Mouse (Mus musculus): ENCODE measurements around the gene Rapgef5. TPM values are rescaled to one million over a fixed set of nuclear protein-coding genes. Genes with fewer than 3 reads are reported as not detected.

Gene Rapgef5
- polyA plus RNA-seq, 1 experiment = 0.04 TPM

DNA sequence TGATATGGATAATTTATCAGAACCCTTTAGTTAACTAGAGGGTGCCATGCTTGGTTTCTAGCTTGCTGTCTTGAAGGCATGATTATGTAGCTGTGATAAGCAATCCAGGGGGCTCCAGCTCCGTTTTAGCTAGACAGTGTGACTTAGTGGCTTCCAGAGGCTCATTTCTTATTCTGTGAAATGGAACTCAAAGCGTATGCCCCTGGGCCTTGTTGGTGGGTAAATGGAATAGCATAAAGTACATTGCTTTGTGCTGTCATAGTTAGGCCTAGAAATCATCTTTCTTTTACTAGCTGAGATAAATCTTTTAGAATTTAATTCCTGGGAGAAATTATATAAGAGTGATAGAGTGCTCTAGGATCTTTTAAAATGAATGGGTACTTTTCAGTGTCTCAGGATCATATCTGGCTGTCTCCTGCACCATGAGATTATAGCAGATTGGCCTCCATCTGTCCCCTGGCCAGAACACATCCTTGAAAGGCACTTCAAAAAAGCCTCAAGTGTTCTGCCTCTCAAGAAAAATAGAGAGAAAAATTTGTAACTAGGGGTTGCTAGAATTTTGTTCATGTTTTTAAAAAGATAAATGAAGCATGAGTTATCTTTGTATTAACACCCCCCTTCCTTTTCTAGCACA lies 120.0 kb downstream of the Rapgef5 start:
- H3K79me3 ChIP-seq (ENCODE audit: low read depth) = no peaks in the 10 kb centered on the region
- H3K36me3 ChIP-seq (ENCODE audit: control insufficient read depth, insufficient read depth) = no peaks in the 10 kb centered on the region
- TF ChIP-seq FOSL1 (IDR thresholded peaks at IDR 0.05; ENCODE audit: insufficient read depth, low read length, poor library complexity, severe bottlenecking) (no peak), MAX (IDR thresholded peaks at IDR 0.05) (no peak), USF1 (IDR thresholded peaks at IDR 0.05; ENCODE audit: low read depth) (no peak), MYOG (IDR thresholded peaks at IDR 0.05; ENCODE audit: control insufficient read depth, extremely low read depth, insufficient read length) (no peak), MYOD1 (IDR thresholded peaks at IDR 0.05; ENCODE audit: control insufficient read depth, insufficient read length, low read depth) (no peak), CEBPB (IDR thresholded peaks at IDR 0.05; ENCODE audit: low read depth) (no peak), CTCF (IDR thresholded peaks at IDR 0.05; ENCODE audit: control insufficient read depth, insufficient read depth, insufficient read length) (no peak)

DNA sequence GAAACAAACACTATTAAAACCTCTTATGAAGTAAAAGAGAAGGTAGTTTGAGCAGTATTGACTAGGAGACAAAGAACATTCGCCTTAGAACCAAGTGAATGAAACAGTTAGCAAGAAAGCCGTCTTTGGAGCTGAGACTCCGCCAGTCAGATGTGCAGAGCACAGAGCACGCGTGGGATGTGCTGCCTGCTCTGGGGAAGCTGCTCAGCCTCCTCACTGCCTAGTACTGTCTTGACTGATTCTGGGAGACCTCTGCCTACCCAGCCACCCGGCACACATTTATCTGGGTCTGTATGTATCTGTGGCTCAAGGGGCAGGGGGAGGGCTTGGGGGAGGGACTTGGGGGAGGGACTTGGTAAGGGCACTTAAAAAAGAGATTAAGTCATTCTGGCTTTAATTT lies 120.7 kb downstream of the Rapgef5 start:
- no peaks in the 10 kb centered on the region for H3K79me2 ChIP-seq (ENCODE audit: control insufficient read depth, insufficient read depth)
- H3K36me3 ChIP-seq (ENCODE audit: control insufficient read depth, insufficient read depth) = no peaks in the 10 kb centered on the region
- TF ChIP-seq MAX (IDR thresholded peaks at IDR 0.05) (no peak), CEBPB (IDR thresholded peaks at IDR 0.05; ENCODE audit: low read depth) (no peak), MYOD1 (IDR thresholded peaks at IDR 0.05; ENCODE audit: control insufficient read depth, insufficient read length, low read depth) (no peak)
- no peaks in the 10 kb centered on the region for H3K27me3 ChIP-seq (ENCODE audit: control insufficient read depth, insufficient read depth, insufficient read length)
- H3K79me3 ChIP-seq (ENCODE audit: low read depth) = no peaks in the 10 kb centered on the region
- H3ac ChIP-seq (ENCODE audit: control insufficient read depth, insufficient read length, low read depth) = no peak overlapping the region
- H3K4me3 ChIP-seq (ENCODE audit: insufficient read depth, poor library complexity, severe bottlenecking) = no peak overlapping the region

More for the DNA sequence above, 120.0 kb downstream of the Rapgef5 start:
- Histone ChIP-seq H3K27me3 (ENCODE audit: control insufficient read depth, insufficient read depth, insufficient read length) (no peaks in the 10 kb centered on the region), H3K4me3 (ENCODE audit: insufficient read depth, poor library complexity, severe bottlenecking) (no peak overlapping the region), H3K79me2 (ENCODE audit: control insufficient read depth, insufficient read depth) (no peaks in the 10 kb centered on the region), H3ac (ENCODE audit: control insufficient read depth, insufficient read length, low read depth) (no peak overlapping the region)

DNA sequence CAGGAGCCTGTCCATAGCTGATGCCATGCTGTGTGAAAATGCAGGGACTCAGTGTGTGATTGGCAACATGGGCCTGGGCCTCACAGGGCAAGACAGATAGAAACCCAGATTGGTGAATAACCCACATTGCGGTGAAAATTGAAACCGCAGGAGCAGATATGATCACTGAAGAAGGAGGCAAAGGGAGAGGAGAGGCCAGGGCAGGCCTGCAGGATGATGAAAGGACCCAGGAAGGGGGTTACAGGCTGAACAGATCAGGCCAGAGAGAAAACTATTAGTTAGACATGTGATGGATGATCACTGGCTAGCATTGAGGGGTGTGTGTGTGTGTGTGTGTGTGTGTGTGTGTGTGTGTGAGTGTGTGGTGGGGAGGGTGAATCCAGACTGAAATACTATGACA lies 122.6 kb downstream of the Rapgef5 start:
- H3K27me3 ChIP-seq (ENCODE audit: control insufficient read depth, insufficient read depth, insufficient read length) = no peaks in the 10 kb centered on the region
- no peaks in the 10 kb centered on the region for H3K79me2 ChIP-seq (ENCODE audit: control insufficient read depth, insufficient read depth)
- no peak for TF ChIP-seq CTCF (IDR thresholded peaks at IDR 0.05; ENCODE audit: control insufficient read depth, insufficient read depth, insufficient read length)
- no peak for TF ChIP-seq MYOG (IDR thresholded peaks at IDR 0.05; ENCODE audit: control insufficient read depth, extremely low read depth, insufficient read length)
- TF ChIP-seq CEBPB (IDR thresholded peaks at IDR 0.05; ENCODE audit: low read depth) = no peak
- no peak for TF ChIP-seq USF1 (IDR thresholded peaks at IDR 0.05; ENCODE audit: low read depth)
- TF ChIP-seq MAX (IDR thresholded peaks at IDR 0.05) = no peak
- no peak for TF ChIP-seq FOSL1 (IDR thresholded peaks at IDR 0.05; ENCODE audit: insufficient read depth, low read length, poor library complexity, severe bottlenecking)
- no peak for TF ChIP-seq MYOD1 (IDR thresholded peaks at IDR 0.05; ENCODE audit: control insufficient read depth, insufficient read length, low read depth)
- no peak overlapping the region for H3ac ChIP-seq (ENCODE audit: control insufficient read depth, insufficient read length, low read depth)
- H3K79me3 ChIP-seq (ENCODE audit: low read depth) = no peaks in the 10 kb centered on the region
- H3K4me3 ChIP-seq (ENCODE audit: insufficient read depth, poor library complexity, severe bottlenecking) = no peak overlapping the region
- no peaks in the 10 kb centered on the region for H3K36me3 ChIP-seq (ENCODE audit: control insufficient read depth, insufficient read depth)

DNA sequence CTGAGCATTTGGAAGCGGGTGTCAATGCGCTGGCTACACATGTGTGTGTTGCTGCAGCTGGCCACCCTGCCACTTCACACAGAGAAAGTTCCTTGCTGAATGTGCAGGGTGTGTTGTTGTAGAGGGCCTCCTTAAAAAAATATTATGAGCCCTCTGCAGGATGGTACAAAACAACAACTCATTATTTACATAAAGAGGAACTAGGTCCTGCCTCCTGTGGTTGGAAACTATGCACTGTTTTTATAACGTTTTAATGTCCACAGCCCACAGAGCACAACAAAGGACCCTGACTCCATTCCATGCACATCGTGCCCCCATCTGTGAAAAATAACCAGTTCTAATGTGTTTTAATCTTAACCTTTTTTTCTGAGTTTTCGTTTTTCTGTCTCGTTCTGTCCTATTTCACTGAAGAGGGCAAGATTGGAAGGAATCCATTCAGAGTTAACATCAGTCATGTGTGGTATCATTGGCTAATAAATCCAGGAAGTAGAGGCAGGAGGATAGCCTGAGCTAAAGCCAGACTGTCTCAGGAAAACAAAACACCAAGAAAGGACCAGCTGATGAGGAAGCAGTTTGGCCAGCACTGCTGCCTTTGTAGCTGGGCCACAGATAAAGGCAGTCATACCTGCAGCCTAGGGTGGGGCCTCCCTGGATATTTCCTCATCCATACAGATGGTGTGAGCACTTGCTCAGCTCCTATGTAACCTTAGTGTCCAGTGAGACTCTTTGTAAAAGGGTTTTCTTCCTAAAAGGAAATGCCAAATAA lies 123.3 kb downstream of the Rapgef5 start:
- Histone ChIP-seq H3ac (ENCODE audit: control insufficient read depth, insufficient read length, low read depth) (no peak overlapping the region), H3K4me3 (ENCODE audit: insufficient read depth, poor library complexity, severe bottlenecking) (no peak overlapping the region), H3K79me2 (ENCODE audit: control insufficient read depth, insufficient read depth) (no peaks in the 10 kb centered on the region), H3K36me3 (ENCODE audit: control insufficient read depth, insufficient read depth) (no peaks in the 10 kb centered on the region), H3K27me3 (ENCODE audit: control insufficient read depth, insufficient read depth, insufficient read length) (no peaks in the 10 kb centered on the region), H3K79me3 (ENCODE audit: low read depth) (no peaks in the 10 kb centered on the region)
- no peak for TF ChIP-seq CEBPB (IDR thresholded peaks at IDR 0.05; ENCODE audit: low read depth)

DNA sequence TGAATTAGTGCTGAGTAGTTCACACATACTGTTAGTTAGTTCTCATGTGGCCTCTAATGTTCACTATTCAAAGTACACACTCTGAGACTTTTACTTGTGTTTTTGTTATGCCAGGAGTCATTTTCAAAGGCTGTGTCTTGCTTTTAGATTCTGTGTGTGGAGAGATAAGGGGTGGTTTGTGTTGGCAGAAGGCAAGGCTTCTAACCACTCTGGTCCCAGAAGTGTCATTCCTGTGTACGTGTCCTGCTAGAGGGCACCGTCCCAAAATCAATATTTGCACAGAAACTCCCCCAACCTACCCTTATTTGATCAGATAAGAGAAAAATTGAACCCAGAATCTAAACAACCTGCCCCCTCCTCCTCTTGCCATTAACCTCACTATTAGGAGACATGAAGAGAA lies 126.2 kb downstream of the Rapgef5 start:
- Histone ChIP-seq H3K36me3 (ENCODE audit: control insufficient read depth, insufficient read depth) (no peaks in the 10 kb centered on the region), H3K27me3 (ENCODE audit: control insufficient read depth, insufficient read depth, insufficient read length) (no peaks in the 10 kb centered on the region), H3K79me2 (ENCODE audit: control insufficient read depth, insufficient read depth) (no peaks in the 10 kb centered on the region), H3K4me3 (ENCODE audit: insufficient read depth, poor library complexity, severe bottlenecking) (no peak overlapping the region), H3ac (ENCODE audit: control insufficient read depth, insufficient read length, low read depth) (no peak overlapping the region), H3K79me3 (ENCODE audit: low read depth) (no peaks in the 10 kb centered on the region)
- no peak for TF ChIP-seq MAX (IDR thresholded peaks at IDR 0.05)
- no peak for TF ChIP-seq MYOG (IDR thresholded peaks at IDR 0.05; ENCODE audit: control insufficient read depth, extremely low read depth, insufficient read length)
- no peak for TF ChIP-seq FOSL1 (IDR thresholded peaks at IDR 0.05; ENCODE audit: insufficient read depth, low read length, poor library complexity, severe bottlenecking)
- TF ChIP-seq CEBPB (IDR thresholded peaks at IDR 0.05; ENCODE audit: low read depth) = no peak
- no peak for TF ChIP-seq USF1 (IDR thresholded peaks at IDR 0.05; ENCODE audit: low read depth)
- no peak for TF ChIP-seq CTCF (IDR thresholded peaks at IDR 0.05; ENCODE audit: control insufficient read depth, insufficient read depth, insufficient read length)
- no peak for TF ChIP-seq MYOD1 (IDR thresholded peaks at IDR 0.05; ENCODE audit: control insufficient read depth, insufficient read length, low read depth)

DNA sequence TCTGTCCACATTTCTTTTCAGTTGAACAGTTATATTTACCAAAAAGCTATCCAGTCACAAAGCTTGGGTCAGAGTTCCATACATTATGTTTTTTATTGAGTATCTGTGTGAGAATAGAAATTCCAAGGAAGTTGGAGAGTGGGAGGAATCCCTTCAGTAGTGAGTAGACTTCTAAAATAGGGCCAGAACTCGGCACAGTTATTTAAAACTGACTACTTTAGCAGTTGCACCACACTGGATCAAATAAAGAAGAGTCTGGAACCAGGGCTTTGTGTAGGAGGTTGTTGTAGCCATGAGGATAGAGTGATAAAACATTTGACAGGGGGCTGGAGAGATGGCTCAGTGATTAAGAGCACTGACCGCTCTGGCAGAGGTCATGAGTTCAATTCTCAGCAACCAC lies 129.5 kb downstream of the Rapgef5 start:
- no peak overlapping the region for H3K4me3 ChIP-seq (ENCODE audit: insufficient read depth, poor library complexity, severe bottlenecking)
- TF ChIP-seq USF1 (IDR thresholded peaks at IDR 0.05; ENCODE audit: low read depth) (no peak), CTCF (IDR thresholded peaks at IDR 0.05; ENCODE audit: control insufficient read depth, insufficient read depth, insufficient read length) (no peak), MAX (IDR thresholded peaks at IDR 0.05) (no peak), MYOD1 (IDR thresholded peaks at IDR 0.05; ENCODE audit: control insufficient read depth, insufficient read length, low read depth) (no peak), CEBPB (IDR thresholded peaks at IDR 0.05; ENCODE audit: low read depth) (no peak), MYOG (IDR thresholded peaks at IDR 0.05; ENCODE audit: control insufficient read depth, extremely low read depth, insufficient read length) (no peak), FOSL1 (IDR thresholded peaks at IDR 0.05; ENCODE audit: insufficient read depth, low read length, poor library complexity, severe bottlenecking) (no peak)
- H3K36me3 ChIP-seq (ENCODE audit: control insufficient read depth, insufficient read depth) = no peaks in the 10 kb centered on the region
- H3K79me3 ChIP-seq (ENCODE audit: low read depth) = no peaks in the 10 kb centered on the region
- H3ac ChIP-seq (ENCODE audit: control insufficient read depth, insufficient read length, low read depth) = no peak overlapping the region
- no peaks in the 10 kb centered on the region for H3K79me2 ChIP-seq (ENCODE audit: control insufficient read depth, insufficient read depth)
- peaks cover 3% of the 10 kb centered on the region for H3K27me3 ChIP-seq (ENCODE audit: control insufficient read depth, insufficient read depth, insufficient read length)
